ENCODE assay signal across 9 mouse cellular contexts in genomic region chr2:32888029-32888428, GRCm38 (mm10). TPM values are rescaled to one million over a fixed set of nuclear protein-coding genes. Genes with fewer than 3 reads are reported as not detected.
DNase-seq lines count a peak whose midpoint lies in the region; ATAC-seq and TF ChIP-seq lines count a peak whose summit lies in the region.
"Had no signal": no experiment of that assay in that cellular context is flagged by ENCODE, and none has a peak within 500 bp of the region (broad histone marks: within the 10 kb centered on the region; RNA-seq: fewer than 3 reads in every experiment).

No protein-coding gene starts in this region.

- H3K27me3 ChIP-seq in heart, embryonic 13.5 days (replicated peaks), result no peaks in the 10 kb centered on the region
- H3K27me3 ChIP-seq in midbrain, embryonic 10.5 days (ENCODE audit: low read depth, poor library complexity, severe bottlenecking), result no peaks in the 10 kb centered on the region
- no peaks in the 10 kb centered on the region for H3K27me3 ChIP-seq in midbrain, postnatal 0 days (ENCODE audit: insufficient read depth, low read length)
- H3K27me3 ChIP-seq in hindbrain, embryonic 16.5 days (replicated peaks; ENCODE audit: control insufficient read depth, insufficient read depth, low read length), result no peaks in the 10 kb centered on the region
- no peaks in the 10 kb centered on the region for H3K27me3 ChIP-seq in stomach, embryonic 15.5 days (replicated peaks)

- peaks cover 96% of the 10 kb centered on the region for H3K4me1 ChIP-seq in heart, embryonic 13.5 days
- peaks cover 42% of the 10 kb centered on the region for H3K4me1 ChIP-seq in midbrain, embryonic 10.5 days
- no peaks in the 10 kb centered on the region; the same call in 1 of the 2 replicates for H3K4me1 ChIP-seq in midbrain, postnatal 0 days (ENCODE audit: insufficient read depth, low read length)
- H3K4me1 ChIP-seq in hindbrain, embryonic 16.5 days (ENCODE audit: control insufficient read depth, insufficient read depth, low read depth, low read length), result peaks cover 6% of the 10 kb centered on the region
- peaks cover 52% of the 10 kb centered on the region for H3K4me1 ChIP-seq in stomach, embryonic 15.5 days

- WGBS in heart, embryonic 13.5 days, result 6% methylated on average over 9 of the region's 9 CpGs
- 47% methylated on average over 9 of the region's 9 CpGs for WGBS in midbrain, embryonic 10.5 days
- 35% methylated on average over 9 of the region's 9 CpGs for WGBS in midbrain, postnatal 0 days
- 28% methylated on average over 9 of the region's 9 CpGs for WGBS in hindbrain, embryonic 16.5 days
- 13% methylated on average over 9 of the region's 9 CpGs for WGBS in stomach, embryonic 15.5 days

- peaks cover 9% of the 10 kb centered on the region for H3K36me3 ChIP-seq in heart, embryonic 13.5 days
- H3K36me3 ChIP-seq in midbrain, embryonic 10.5 days, result 0 out of 2 replicates have a peak, but pooled peaks cover 3% of the 10 kb centered on the region
- H3K36me3 ChIP-seq in midbrain, postnatal 0 days (ENCODE audit: insufficient read depth, low read length), result no peaks in the 10 kb centered on the region
- H3K36me3 ChIP-seq in hindbrain, embryonic 16.5 days (ENCODE audit: control insufficient read depth, insufficient read depth, low read length), result no peaks in the 10 kb centered on the region
- H3K36me3 ChIP-seq in stomach, embryonic 15.5 days, result no peaks in the 10 kb centered on the region

- no peaks in the 10 kb centered on the region for H3K9me3 ChIP-seq in heart, embryonic 13.5 days
- no peaks in the 10 kb centered on the region for H3K9me3 ChIP-seq in midbrain, embryonic 10.5 days (replicated peaks)
- no peaks in the 10 kb centered on the region for H3K9me3 ChIP-seq in midbrain, postnatal 0 days (ENCODE audit: low read length)
- no peaks in the 10 kb centered on the region for H3K9me3 ChIP-seq in hindbrain, embryonic 16.5 days (ENCODE audit: control insufficient read depth, low read length)
- H3K9me3 ChIP-seq in stomach, embryonic 15.5 days, result no peaks in the 10 kb centered on the region

- peak overlapping the region; percentile 82 for H3K9ac ChIP-seq in heart, embryonic 13.5 days
- H3K9ac ChIP-seq in midbrain, postnatal 0 days (replicated peaks; ENCODE audit: low read length, poor library complexity, severe bottlenecking), result no peak overlapping the region
- no peak overlapping the region for H3K9ac ChIP-seq in hindbrain, embryonic 16.5 days (ENCODE audit: low read depth, low read length)
- H3K9ac ChIP-seq in stomach, embryonic 15.5 days, result no peak overlapping the region

- ATAC-seq in heart, embryonic 13.5 days (ENCODE audit: extremely low read depth, insufficient number of reproducible peaks, low FRiP score, low TSS enrichment), result no peak
- no peak for ATAC-seq in midbrain, postnatal 0 days (ENCODE audit: low FRiP score)
- peak; percentile 19; the same call in 1 of the 2 replicates for ATAC-seq in hindbrain, embryonic 16.5 days
- 0 out of 2 replicates have a peak, but pooled peaks have one; percentile 5 for ATAC-seq in stomach, embryonic 15.5 days (ENCODE audit: insufficient read depth, low FRiP score, low read depth)
- ATAC-seq in activated CD4-positive, CD25-positive, alpha-beta regulatory T cell, adult 4 months, result no peak

- peak overlapping the region; percentile 59 for H3K4me2 ChIP-seq in heart, embryonic 13.5 days
- H3K4me2 ChIP-seq in midbrain, postnatal 0 days (ENCODE audit: low read depth, low read length, poor library complexity, severe bottlenecking), result no peak overlapping the region
- H3K4me2 ChIP-seq in hindbrain, embryonic 16.5 days (ENCODE audit: low read length), result no peak overlapping the region
- H3K4me2 ChIP-seq in stomach, embryonic 15.5 days, result 0 out of 2 replicates have a peak overlapping the region, but pooled peaks have one; percentile 7

- TF ChIP-seq CTCF in midbrain, postnatal 0 days (IDR thresholded peaks at IDR 0.05), result no peak

- H3K27ac ChIP-seq in heart, embryonic 13.5 days (replicated peaks), result peak overlapping the region; percentile 98
- H3K27ac ChIP-seq in midbrain, embryonic 10.5 days (replicated peaks), result peak overlapping the region; percentile 67
- no peak overlapping the region for H3K27ac ChIP-seq in midbrain, postnatal 0 days (ENCODE audit: low read depth, low read length)
- no peak overlapping the region for H3K27ac ChIP-seq in hindbrain, embryonic 16.5 days (ENCODE audit: low read depth, low read length)
- H3K27ac ChIP-seq in stomach, embryonic 15.5 days, result peak overlapping the region; percentile 73

- DNase-seq in heart, adult 8-10 months (ENCODE audit: low spot score), result no peak
- no peak for DNase-seq in midbrain, embryonic 10.5 days (ENCODE audit: low spot score)
- DNase-seq in midbrain, postnatal 0 days (ENCODE audit: low spot score), result no peak
- DNase-seq in c-Kit-positive CD71-positive TER-119-positive erythroid progenitor cells, embryonic 14.5 days (ENCODE audit: low spot score), result no peak
- DNase-seq: cerebellum, adult 18-20 months had no signal

- no peak overlapping the region for H3K4me3 ChIP-seq in heart, embryonic 13.5 days
- no peak overlapping the region for H3K4me3 ChIP-seq in midbrain, embryonic 10.5 days
- H3K4me3 ChIP-seq in midbrain, postnatal 0 days (ENCODE audit: low read depth, low read length), result no peak overlapping the region
- no peak overlapping the region for H3K4me3 ChIP-seq in hindbrain, embryonic 16.5 days (ENCODE audit: low read length)
- H3K4me3 ChIP-seq in stomach, embryonic 15.5 days (replicated peaks), result no peak overlapping the region

RNA-seq across cellular contexts. Expression of gene Fam129b, which starts 12.1 kb away (rescaled TPM):
- polyA plus RNA-seq in heart, embryonic 13.5 days (2015; fragmentation: Nextera tagmentation; extraction: Ambion mirVana), result 46.4 and 47.1 TPM in 2 replicates
- total RNA-seq in heart, adult 8-10 months (2022), result 10 to 100 TPM; 19.1 to 26.8 (median 22.6) TPM
- 23.5 and 25.5 TPM in 2 replicates for polyA plus RNA-seq in midbrain, embryonic 10.5 days (2016; fragmentation: Nextera tagmentation; extraction: Ambion mirVana)
- 39.5 and 40.9 TPM in 2 replicates for total RNA-seq in midbrain, postnatal 0 days (2014; rRNA removed)
- polyA plus RNA-seq in midbrain, postnatal 0 days (2015; fragmentation: Nextera tagmentation; extraction: Ambion mirVana), result 17.7 and 18.1 TPM in 2 replicates
- polyA plus RNA-seq in hindbrain, embryonic 16.5 days (2015; fragmentation: Nextera tagmentation; extraction: Ambion mirVana), result 31.7 and 37.0 TPM in 2 replicates
- 67.1 and 73.6 TPM in 2 replicates for polyA plus RNA-seq in stomach, embryonic 15.5 days (2015; fragmentation: Nextera tagmentation; extraction: Ambion mirVana)
- 1 to 10 TPM; 1.3 to 2.1 TPM for polyA plus RNA-seq in activated CD4-positive, CD25-positive, alpha-beta regulatory T cell, adult 4 months (2017; shearing (Covaris generic))

RNA-seq across cellular contexts. Expression of gene Stxbp1, which starts 41.0 kb away (rescaled TPM):
- polyA plus RNA-seq in heart, embryonic 13.5 days (2015; fragmentation: Nextera tagmentation; extraction: Ambion mirVana), result 23.6 and 24.8 TPM in 2 replicates
- 10 to 100 TPM in 3 of 4 experiments, 1 to 10 TPM in 1; 8.5 to 10.8 (median 10.5) TPM for total RNA-seq in heart, adult 8-10 months (2022)
- polyA plus RNA-seq in midbrain, embryonic 10.5 days (2016; fragmentation: Nextera tagmentation; extraction: Ambion mirVana), result 31.4 and 45.6 TPM in 2 replicates
- 185 and 264 TPM in 2 replicates for total RNA-seq in midbrain, postnatal 0 days (2014; rRNA removed)
- 424 and 430 TPM in 2 replicates for polyA plus RNA-seq in midbrain, postnatal 0 days (2015; fragmentation: Nextera tagmentation; extraction: Ambion mirVana)
- polyA plus RNA-seq in hindbrain, embryonic 16.5 days (2015; fragmentation: Nextera tagmentation; extraction: Ambion mirVana), result 357 and 362 TPM in 2 replicates
- 20.0 and 21.4 TPM in 2 replicates for polyA plus RNA-seq in stomach, embryonic 15.5 days (2015; fragmentation: Nextera tagmentation; extraction: Ambion mirVana)
- 1 to 10 TPM; 2.4 to 2.9 TPM for polyA plus RNA-seq in activated CD4-positive, CD25-positive, alpha-beta regulatory T cell, adult 4 months (2017; shearing (Covaris generic))

Comparison
In these comparisons a context has a peak if more than half of its experiments do, and no peak if none do; other contexts are left out.
1. H3K27ac ChIP-seq: peak in heart, embryonic 13.5 days (single experiment), midbrain, embryonic 10.5 days (single experiment) and stomach, embryonic 15.5 days (single experiment); none in midbrain, postnatal 0 days (single experiment) and hindbrain, embryonic 16.5 days (single experiment).
2. ATAC-seq: peak in hindbrain, embryonic 16.5 days (single experiment) and stomach, embryonic 15.5 days (single experiment); none in heart, embryonic 13.5 days (single experiment), midbrain, postnatal 0 days (single experiment) and activated CD4-positive, CD25-positive, alpha-beta regulatory T cell, adult 4 months (single experiment).
3. H3K4me2 ChIP-seq: peak in heart, embryonic 13.5 days (single experiment) and stomach, embryonic 15.5 days (single experiment); none in midbrain, postnatal 0 days (single experiment) and hindbrain, embryonic 16.5 days (single experiment).